Mouse (Mus musculus): ENCODE data around the gene Stk11ip. TPM values are rescaled to one million over a fixed set of nuclear protein-coding genes. Genes with fewer than 3 reads are reported as not detected.

Gene Stk11ip
- polyA plus RNA-seq, 1 experiment from 2014 or later: 9.7 TPM

DNA sequence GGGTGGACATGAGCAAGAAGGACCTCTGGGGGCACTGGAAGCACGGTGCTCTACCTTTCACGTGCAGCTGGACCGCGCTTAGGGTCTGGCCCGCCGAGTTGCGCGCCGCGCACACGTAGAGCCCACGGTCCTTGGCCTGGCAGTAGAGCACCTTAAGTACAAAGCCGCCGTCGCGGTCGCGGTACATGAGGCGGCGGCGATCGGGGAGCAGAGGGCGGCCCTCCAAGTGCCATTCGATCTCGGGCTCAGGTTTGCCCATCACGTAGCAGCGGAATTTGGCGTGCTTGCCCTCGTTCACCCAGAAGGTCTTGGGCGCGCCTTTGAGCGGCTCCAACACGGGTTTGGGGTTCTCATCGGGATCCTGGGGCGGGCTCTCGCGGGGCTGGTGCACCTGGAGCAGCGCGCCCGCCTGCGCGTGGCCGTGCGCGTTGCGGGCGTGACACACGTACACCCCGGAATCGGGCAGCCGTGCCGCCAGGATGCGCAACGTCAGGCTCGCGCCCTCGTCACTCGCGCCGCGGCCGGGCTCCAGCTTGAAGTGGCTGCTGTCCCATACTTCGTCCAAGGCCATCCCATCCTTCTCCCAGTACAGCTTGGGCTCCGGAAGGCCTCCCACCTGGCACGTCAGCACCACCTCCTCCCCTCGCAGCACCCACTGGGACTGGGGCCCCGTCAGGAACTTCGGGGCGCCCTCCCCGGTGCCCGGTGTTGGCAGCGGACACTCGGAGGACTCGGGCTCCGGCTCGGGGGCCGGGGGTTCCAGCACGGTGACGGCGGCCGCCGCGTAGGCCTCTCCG is 16.0 kb upstream of the Stk11ip start:
- H3K9me3 ChIP-seq (ENCODE audit: control insufficient read depth): no peaks in the 10 kb centered on the region
- peak overlapping the region; percentile 91 for H3K9ac ChIP-seq (ENCODE audit: low read depth, low read length)
- no peaks in the 10 kb centered on the region for H3K27me3 ChIP-seq (replicated peaks; ENCODE audit: control insufficient read depth, insufficient read depth, low read length)
- no peaks in the 10 kb centered on the region; the same call in 1 of the 2 replicates for H3K4me1 ChIP-seq (replicated peaks; ENCODE audit: control insufficient read depth, insufficient read depth, low read length)
- peak overlapping the region; percentile 98 for H3K4me2 ChIP-seq (replicated peaks; ENCODE audit: low read depth)
- TF ChIP-seq CTCF (IDR thresholded peaks at IDR 0.05; ENCODE audit: low read depth): no peak
- peak overlapping the region; percentile 90 for H3K27ac ChIP-seq (ENCODE audit: low read depth, low read length)
- peak overlapping the region; percentile 78 for H3K4me3 ChIP-seq (ENCODE audit: low read depth, low read length)
- peaks cover 29% of the 10 kb centered on the region; the same call in 1 of the 2 replicates for H3K36me3 ChIP-seq (ENCODE audit: control insufficient read depth, insufficient read depth)
- whole genome bisulfite sequencing: under 1% methylated on average over 80 of the region's 84 CpGs
- peak; percentile 69 for ATAC-seq

DNA sequence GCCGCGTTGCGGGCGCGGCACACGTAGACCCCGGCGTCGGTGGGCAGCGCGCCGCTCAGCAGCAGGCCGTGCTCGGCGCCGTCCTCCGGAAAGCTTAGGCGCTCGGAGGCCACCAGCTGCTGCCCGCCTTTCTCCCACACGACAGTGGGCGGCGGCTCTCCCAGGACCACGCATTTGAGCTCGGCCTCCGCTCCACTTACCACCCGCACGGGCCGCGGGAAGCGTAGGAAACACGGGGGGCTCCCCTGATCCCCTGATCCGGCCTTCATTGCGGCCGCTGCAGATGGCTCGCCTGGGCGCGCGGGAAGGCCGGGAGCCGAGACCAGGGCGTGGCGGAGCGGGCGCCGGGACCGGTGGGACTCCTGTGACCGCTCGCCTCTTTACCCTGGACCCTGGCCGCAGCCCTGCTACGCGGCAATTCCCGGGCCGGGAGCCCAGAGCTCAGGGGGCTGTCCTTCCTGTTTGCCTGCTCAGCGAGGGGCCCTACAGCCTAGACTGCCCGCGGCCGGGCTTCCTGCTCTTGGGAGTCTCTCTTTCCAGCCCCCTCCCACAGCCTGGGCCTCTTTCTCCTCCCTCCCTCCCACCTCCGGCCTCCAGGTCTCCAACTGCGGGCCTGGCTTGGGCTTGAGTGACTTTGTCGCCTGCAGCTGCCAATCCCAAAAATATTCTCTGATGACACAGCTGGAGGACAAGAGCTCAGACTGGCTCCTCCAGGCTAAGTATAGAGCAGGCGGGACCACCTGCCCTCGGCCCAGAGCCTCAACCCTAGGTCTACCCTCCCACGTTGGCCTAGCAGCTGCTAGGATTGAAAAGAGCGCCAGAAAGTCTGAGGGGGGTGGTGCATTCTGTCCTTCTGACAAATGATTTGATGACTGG is 15.1 kb upstream of the Stk11ip start, which contains the start of gene Obsl1:
Obsl1 (minus strand) TSS at position 497 of the 876 bp plus-strand sequence.
- Histone ChIP-seq H3K27me3 (replicated peaks; ENCODE audit: control insufficient read depth, insufficient read depth, low read length) (no peaks in the 10 kb centered on the region), H3K27ac (ENCODE audit: low read depth, low read length) (peak within 1 kb of the TSS; percentile 90), H3K4me1 (replicated peaks; ENCODE audit: control insufficient read depth, insufficient read depth, low read length) (no peaks in the 10 kb centered on the region; the same call in 1 of the 2 replicates), H3K9ac (ENCODE audit: low read depth, low read length) (peak within 1 kb of the TSS; percentile 91), H3K4me2 (replicated peaks; ENCODE audit: low read depth) (peak within 1 kb of the TSS; percentile 98), H3K4me3 (ENCODE audit: low read depth, low read length) (peak within 1 kb of the TSS; percentile 78), H3K9me3 (ENCODE audit: control insufficient read depth) (no peaks in the 10 kb centered on the region), H3K36me3 (ENCODE audit: control insufficient read depth, insufficient read depth) (peaks cover 24% of the 10 kb centered on the region; the same call in 1 of the 2 replicates)
- peak; percentile 57; the same call in 1 of the 2 replicates for ATAC-seq
- no peak for TF ChIP-seq CTCF (IDR thresholded peaks at IDR 0.05; ENCODE audit: low read depth)
- under 1% methylated on average over 61 of the region's 65 CpGs for WGBS

DNA sequence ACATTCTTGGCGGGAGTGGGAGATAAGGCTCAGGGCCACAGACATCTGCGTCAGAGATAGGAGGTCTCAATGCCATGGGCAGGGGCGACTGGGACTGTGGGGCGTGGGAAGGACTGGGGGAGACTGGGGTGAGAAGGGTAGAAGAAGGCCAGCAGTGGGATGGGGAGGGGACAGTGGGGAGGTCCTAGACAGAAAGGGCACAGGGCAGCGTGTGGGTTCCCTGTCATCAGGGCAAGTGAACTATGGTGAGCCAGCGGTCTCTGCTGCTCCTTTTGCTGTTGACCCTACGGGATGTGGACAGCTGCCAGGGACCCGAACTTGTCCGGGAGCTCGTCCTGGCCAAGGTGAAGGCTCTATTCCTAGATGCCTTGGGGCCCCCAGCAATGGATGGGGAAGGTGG is 14.3 kb upstream of the Stk11ip start, which contains the start of gene Inha:
Inha (plus strand) TSS at position 72 of the 400 bp plus-strand sequence.
- Histone ChIP-seq H3K9ac (ENCODE audit: low read depth, low read length) (peak within 1 kb of the TSS; percentile 91), H3K27me3 (replicated peaks; ENCODE audit: control insufficient read depth, insufficient read depth, low read length) (no peaks in the 10 kb centered on the region), H3K4me2 (replicated peaks; ENCODE audit: low read depth) (peak within 1 kb of the TSS; percentile 98), H3K4me3 (ENCODE audit: low read depth, low read length) (peak within 1 kb of the TSS; percentile 78), H3K9me3 (ENCODE audit: control insufficient read depth) (no peaks in the 10 kb centered on the region), H3K27ac (ENCODE audit: low read depth, low read length) (peak within 1 kb of the TSS; percentile 90), H3K4me1 (replicated peaks; ENCODE audit: control insufficient read depth, insufficient read depth, low read length) (no peaks in the 10 kb centered on the region; the same call in 1 of the 2 replicates), H3K36me3 (ENCODE audit: control insufficient read depth, insufficient read depth) (peaks cover 17% of the 10 kb centered on the region; the same call in 1 of the 2 replicates)
- WGBS: 55% methylated on average over 10 of the region's 10 CpGs
- no peak for ATAC-seq
- TF ChIP-seq CTCF (IDR thresholded peaks at IDR 0.05; ENCODE audit: low read depth): no peak

DNA sequence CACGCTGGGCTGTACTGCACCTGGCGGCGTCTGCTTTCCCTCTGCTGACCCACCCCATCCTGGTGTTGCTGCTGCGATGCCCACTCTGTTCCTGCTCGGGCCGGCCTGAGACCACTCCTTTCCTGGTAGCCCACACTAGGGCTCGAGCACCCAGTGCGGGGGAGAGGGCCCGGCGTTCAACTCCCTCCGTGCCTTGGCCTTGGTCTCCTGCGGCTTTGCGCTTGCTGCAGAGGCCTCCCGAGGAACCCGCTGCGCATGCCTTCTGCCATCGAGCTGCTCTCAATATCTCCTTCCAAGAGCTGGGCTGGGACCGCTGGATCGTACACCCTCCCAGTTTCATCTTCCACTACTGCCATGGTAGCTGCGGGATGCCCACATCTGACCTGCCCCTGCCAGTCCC is 11.7 kb upstream of the Stk11ip start:
- Histone ChIP-seq H3K27ac (ENCODE audit: low read depth, low read length) (no peak overlapping the region), H3K27me3 (replicated peaks; ENCODE audit: control insufficient read depth, insufficient read depth, low read length) (no peaks in the 10 kb centered on the region), H3K4me2 (replicated peaks; ENCODE audit: low read depth) (no peak overlapping the region), H3K9me3 (ENCODE audit: control insufficient read depth) (no peaks in the 10 kb centered on the region), H3K4me1 (replicated peaks; ENCODE audit: control insufficient read depth, insufficient read depth, low read length) (no peaks in the 10 kb centered on the region; the same call in 1 of the 2 replicates), H3K36me3 (ENCODE audit: control insufficient read depth, insufficient read depth) (no peaks in the 10 kb centered on the region), H3K9ac (ENCODE audit: low read depth, low read length) (no peak overlapping the region), H3K4me3 (ENCODE audit: low read depth, low read length) (no peak overlapping the region)
- no peak for TF ChIP-seq CTCF (IDR thresholded peaks at IDR 0.05; ENCODE audit: low read depth)
- 57% methylated on average over 20 of the region's 20 CpGs for WGBS
- ATAC-seq: no peak

GRCm38 (mm10) chr1:75510154-75510553 is 11.2 kb upstream of the Stk11ip start:
- ATAC-seq: no peak
- no peak for TF ChIP-seq CTCF (IDR thresholded peaks at IDR 0.05; ENCODE audit: low read depth)

More at GRCm38 (mm10) chr1:75510154-75510553, 11.2 kb upstream of the Stk11ip start:
- Histone ChIP-seq H3K4me1 (replicated peaks; ENCODE audit: control insufficient read depth, insufficient read depth, low read length) (no peaks in the 10 kb centered on the region), H3K9me3 (ENCODE audit: control insufficient read depth) (no peaks in the 10 kb centered on the region), H3K27me3 (replicated peaks; ENCODE audit: control insufficient read depth, insufficient read depth, low read length) (no peaks in the 10 kb centered on the region), H3K4me2 (replicated peaks; ENCODE audit: low read depth) (no peak overlapping the region), H3K9ac (ENCODE audit: low read depth, low read length) (no peak overlapping the region), H3K36me3 (ENCODE audit: control insufficient read depth, insufficient read depth) (no peaks in the 10 kb centered on the region), H3K4me3 (ENCODE audit: low read depth, low read length) (no peak overlapping the region), H3K27ac (ENCODE audit: low read depth, low read length) (no peak overlapping the region)
- 66% methylated on average over 5 of the region's 5 CpGs for WGBS
